Mouse (Mus musculus): Measurements from ENCODE around the gene Bax. TPM values are rescaled to one million over a fixed set of nuclear protein-coding genes. Genes with fewer than 3 reads are reported as not detected.

Gene Bax
- total RNA-seq, 2 experiments from 2014 or later = 14.2 to 16.6 TPM

DNA sequence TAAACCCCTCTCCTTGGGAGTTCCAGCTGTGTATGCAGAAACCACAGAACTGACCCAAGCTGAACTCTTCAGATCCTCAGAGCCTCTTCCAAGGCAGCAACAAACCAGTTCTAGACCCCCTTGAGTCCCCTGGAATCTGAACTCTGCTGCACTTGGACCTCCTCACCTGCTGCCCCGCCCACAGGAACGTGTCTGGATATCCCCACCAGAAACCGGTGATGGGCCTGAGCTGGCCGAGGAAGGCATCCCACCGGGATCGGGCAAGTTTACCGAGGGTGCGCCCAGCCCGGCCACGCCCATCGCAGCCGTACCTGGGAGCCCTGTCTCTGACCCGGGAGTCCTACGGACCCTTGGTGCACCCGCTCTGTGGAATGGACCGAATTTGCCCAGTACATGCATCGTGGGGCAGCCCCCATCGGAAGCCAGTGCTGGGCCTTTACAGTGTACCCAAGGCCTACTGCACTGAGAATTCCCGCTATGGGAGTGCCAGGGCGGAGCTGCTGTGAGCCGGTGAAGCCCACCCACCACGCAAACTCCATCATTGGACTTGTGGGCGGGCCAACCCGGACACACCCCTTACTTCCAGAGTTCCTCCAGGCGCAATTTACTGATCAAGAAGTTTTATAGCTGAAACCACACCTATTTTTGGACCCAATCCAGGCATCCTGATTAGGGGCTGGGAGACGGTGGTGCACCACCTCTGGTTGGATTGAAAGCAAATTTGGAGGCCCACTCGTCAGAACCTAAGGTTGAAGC is 46.7 kb downstream of the Bax start:
- no peak for DNase-seq (ENCODE audit: low spot score)

DNA sequence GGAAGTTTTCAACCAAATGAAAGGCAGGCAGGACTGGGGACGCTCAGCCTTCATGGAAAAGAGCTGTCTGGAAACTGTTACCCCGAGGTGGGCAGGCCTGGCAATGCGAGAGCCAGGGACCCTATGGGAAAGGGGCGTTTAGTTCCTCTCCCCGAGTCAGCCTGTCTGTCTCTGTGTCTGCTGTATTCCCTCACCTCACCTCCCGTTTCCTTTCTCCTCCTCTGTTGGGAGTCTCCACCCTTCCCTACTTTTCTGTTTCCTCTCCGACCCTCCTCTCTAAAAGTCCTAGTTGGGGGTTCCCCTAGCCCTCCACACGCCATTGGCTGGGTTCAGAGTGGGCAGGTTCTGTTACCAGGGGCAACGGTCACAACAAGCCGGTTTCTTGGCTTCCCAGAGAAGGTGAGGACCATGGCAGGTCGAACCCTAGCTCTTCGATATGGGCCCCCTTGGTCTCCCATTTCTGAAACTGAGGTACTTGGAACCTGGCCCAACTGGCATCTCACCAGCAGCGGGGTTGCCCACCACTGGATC is 48.7 kb downstream of the Bax start:
- no peak for DNase-seq (ENCODE audit: low spot score)

DNA sequence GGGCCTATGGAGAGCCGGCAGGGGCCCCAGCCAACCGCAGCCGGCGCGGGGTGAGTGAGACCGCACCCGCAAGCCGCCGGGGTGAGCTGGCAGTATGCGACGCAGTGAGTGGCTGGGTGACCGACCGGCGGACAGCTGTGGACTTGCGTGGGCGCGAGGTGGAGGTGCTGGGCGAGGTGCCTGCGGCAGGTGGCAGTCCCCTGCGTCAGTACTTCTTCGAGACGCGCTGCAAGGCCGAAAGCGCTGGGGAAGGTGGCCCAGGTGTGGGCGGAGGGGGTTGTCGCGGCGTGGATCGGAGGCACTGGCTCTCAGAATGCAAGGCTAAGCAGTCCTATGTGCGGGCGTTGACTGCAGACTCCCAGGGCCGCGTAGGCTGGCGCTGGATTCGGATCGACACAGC is 51.1 kb downstream of the Bax start:
- no peak for DNase-seq (ENCODE audit: low spot score)

DNA sequence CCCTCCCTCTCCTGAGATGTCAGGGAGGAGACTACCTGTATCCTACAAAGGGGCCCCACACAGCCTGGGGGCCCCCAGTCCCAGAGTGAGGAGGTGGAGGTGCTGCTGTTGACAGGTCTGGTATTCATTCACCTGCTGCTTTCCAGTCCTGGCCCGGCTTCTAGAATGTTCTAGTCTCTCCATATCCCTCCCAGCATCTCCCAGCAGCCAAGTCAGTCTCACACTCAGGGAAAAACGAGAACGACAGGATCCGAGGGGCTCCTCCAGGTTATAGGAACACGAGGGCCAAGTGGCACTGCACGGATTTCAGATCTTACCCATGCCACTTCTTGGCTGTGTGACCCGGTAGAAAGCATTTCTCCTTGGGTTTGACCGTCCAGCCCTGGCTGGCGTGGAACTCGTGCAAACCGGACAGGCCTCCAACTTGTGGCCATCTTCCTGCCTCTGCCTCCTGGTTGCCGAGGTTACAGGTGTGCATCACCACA is 51.9 kb downstream of the Bax start:
- DNase-seq (ENCODE audit: low spot score) = no peak

DNA sequence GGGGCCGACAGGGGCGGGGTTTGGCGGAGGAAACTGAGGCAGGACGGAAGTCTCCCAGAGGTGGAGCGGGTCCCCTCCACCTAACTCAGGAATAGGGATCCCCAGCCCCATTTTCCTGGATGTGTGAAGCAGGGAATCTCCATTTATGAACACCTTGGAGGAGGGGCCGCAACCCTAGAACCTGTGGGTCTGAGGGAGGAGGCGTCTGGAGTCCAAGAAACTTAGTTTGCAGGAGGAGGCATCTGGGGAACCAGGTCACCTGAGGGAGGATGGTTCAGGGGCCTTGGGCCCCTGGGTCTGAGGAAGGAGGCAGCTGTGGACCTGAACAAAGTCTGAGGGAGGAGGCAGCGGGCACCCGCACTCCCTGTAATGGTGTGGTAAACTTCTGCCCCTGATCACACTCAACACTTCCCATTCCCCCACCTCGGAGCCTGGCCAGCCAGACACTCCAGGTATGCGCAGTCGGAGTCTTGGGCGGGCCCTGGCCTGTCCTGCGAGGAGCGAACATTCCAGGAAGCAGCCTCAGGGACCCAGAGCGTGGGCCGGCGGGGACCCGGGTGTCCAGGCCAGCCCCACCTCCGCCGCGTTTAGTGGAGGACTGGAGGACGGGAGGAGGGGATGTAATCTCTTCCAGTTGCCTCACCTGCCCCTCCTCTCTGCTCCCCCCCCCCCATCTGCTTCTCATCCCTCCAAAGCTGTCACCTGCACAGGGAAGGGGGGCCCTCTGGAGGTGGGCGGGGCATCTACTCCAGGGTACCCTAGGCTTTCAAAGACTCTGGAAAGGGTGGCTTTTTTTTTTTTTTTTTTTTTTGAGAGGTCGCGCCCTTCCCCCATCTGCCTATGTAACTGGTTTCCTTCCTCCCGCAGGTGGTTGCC is 52.6 kb downstream of the Bax start:
- no peak for DNase-seq (ENCODE audit: low spot score)

DNA sequence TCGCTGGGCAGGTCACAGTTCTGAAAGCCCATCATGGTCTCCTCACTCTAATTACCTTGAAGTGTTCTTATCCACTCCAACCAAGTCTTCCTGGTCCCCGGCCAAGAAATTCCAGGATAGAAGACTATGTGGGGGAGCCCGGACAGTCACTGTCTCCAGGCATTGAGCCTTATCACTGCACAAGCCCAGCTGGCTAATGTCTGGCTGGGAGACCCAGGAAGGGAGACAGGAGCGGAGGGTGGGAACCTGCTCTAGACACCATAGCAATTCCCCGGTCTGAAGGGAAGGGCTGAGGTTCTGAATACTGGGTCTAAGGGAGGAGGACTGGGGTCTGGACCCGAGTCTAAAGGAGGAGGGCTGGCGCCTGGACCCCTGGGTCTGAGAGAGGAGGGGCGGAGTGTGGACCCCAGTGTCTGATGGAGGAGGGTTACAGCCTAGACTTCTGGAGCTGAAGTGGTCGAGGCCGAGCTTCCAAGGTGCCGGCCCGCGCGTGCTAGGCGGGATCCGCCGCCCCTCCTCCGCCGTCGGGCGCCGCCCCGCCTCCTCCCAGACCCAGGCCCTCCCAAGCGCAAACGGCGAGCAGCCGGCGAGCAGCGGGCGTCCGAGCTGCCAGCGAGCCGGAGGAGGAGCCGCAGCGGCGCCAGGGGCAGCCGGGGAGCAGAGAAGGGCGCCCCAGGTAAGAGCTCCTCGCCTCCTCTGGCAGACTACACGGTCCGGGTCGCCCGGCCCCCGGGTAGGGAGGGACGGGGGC is 53.4 kb downstream of the Bax start, which contains the start of gene Ntf5:
Gene Ntf5 (plus strand): TSS at position 583 of the 751 bp plus-strand sequence.
- DNase-seq (ENCODE audit: low spot score) = no peak

DNA sequence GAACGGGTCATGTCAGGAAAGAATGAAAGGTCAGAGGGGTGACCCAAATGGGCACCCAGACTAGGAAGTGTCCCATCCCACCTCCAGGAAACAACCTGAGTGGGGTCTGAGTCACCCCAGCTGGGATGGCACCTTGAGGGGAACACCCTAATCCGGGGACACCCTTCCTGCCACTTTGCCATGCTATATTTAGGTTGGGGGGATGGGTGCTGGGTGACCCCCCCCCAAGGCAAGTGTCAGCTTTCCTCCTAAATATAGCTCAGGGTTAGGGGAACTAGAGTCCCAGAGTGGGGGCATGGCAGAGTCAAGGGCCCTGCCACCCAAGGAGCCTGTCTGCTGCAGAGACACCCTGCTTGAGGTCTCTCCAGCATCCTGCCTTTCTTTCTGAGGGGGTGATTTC is 54.3 kb downstream of the Bax start:
- peak; percentile 79 for DNase-seq (ENCODE audit: low spot score)

Small RNA genes lying within 50 kb of the gene (microRNA-seq; reads per million reads assigned to microRNA genes)
- gene Gm22133 = not detected

Other genes with a start within 250 kb of the Bax start
- 1 to 10 TPM; 1.1 to 1.2 TPM for gene Cd37, start 227.8 kb downstream of the Bax start, total RNA-seq (2021)
- not detected for gene Slc6a16, start 225.8 kb downstream of the Bax start, total RNA-seq (2021)
- not detected for gene Slc6a21, start 189.4 kb downstream of the Bax start, total RNA-seq (2021)
- gene Trpm4, start 133.1 kb downstream of the Bax start, total RNA-seq (2021) = 10 to 100 TPM; 25.9 to 31.3 TPM
- 100 to 1,000 TPM; 877 to 904 TPM for gene Hrc, start 131.6 kb downstream of the Bax start, total RNA-seq (2021)
- under 1 TPM; 0.11 to 0.21 TPM for gene Ppfia3, start 99.9 kb downstream of the Bax start, total RNA-seq (2021)
- not detected for gene Lin7b, start 96.3 kb downstream of the Bax start, total RNA-seq (2021)
- 10 to 100 TPM; 60.3 to 65.4 TPM for gene Snrnp70, start 71.2 kb downstream of the Bax start, total RNA-seq (2021)
- gene Kcna7, start 61.2 kb downstream of the Bax start, total RNA-seq (2021) = 10 to 100 TPM; 83.7 to 93.5 TPM
- 1 to 10 TPM; 4.3 to 4.7 TPM for gene Ntf5, start 53.2 kb downstream of the Bax start, total RNA-seq (2021)
- gene Lhb, start 46.1 kb downstream of the Bax start, total RNA-seq (2021) = under 1 TPM; 0.47 to 0.59 TPM
- gene Gys1, start 32.1 kb downstream of the Bax start, total RNA-seq (2021) = 100 to 1,000 TPM; 321 to 326 TPM
- gene Ruvbl2, start 28.8 kb downstream of the Bax start, total RNA-seq (2021) = 10 to 100 TPM; 26.6 to 27.9 TPM
- 100 to 1,000 TPM; 109 to 151 TPM for gene Ftl1, start 7.0 kb downstream of the Bax start, total RNA-seq (2021)
- not detected for gene Tulp2, start 15.0 kb upstream of the Bax start, total RNA-seq (2021)
- gene Gm45808, start 19.9 kb upstream of the Bax start, total RNA-seq (2021) = 1 to 10 TPM; 8.1 to 9.6 TPM
- 10 to 100 TPM; 22.6 to 22.9 TPM for gene Dhdh, start 21.9 kb upstream of the Bax start, total RNA-seq (2021)
- 10 to 100 TPM; 63.3 to 68.6 TPM for gene Nucb1, start 43.5 kb upstream of the Bax start, total RNA-seq (2021)
- gene Ppp1r15a, start 59.4 kb upstream of the Bax start, total RNA-seq (2021) = 10 to 100 TPM; 28.6 to 63.5 TPM
- 1 to 10 TPM; 5.2 to 5.3 TPM for gene Plekha4, start 59.4 kb upstream of the Bax start, total RNA-seq (2021)
- 1 to 10 TPM in 1 of 2 experiments, under 1 TPM in 1; 0.91 to 1.9 TPM for gene Hsd17b14, start 88.0 kb upstream of the Bax start, total RNA-seq (2021)
- 10 to 100 TPM; 95.0 to 98.1 TPM for gene Bcat2, start 103.3 kb upstream of the Bax start, total RNA-seq (2021)
- not detected for gene Fgf21, start 148.6 kb upstream of the Bax start, total RNA-seq (2021)
- gene Fut1, start 150.4 kb upstream of the Bax start, total RNA-seq (2021) = not detected
- not detected for gene Izumo1, start 154.9 kb upstream of the Bax start, total RNA-seq (2021)
- gene Rasip1, start 160.6 kb upstream of the Bax start, total RNA-seq (2021) = 1 to 10 TPM; 5.5 to 8.5 TPM
- gene Mamstr, start 173.1 kb upstream of the Bax start, total RNA-seq (2021) = 10 to 100 TPM; 17.6 to 18.7 TPM
- under 1 TPM in 1 of 2 experiments, not detected in 1; 0.11 TPM for gene Fut2, start 199.5 kb upstream of the Bax start, total RNA-seq (2021)
- under 1 TPM; 0.14 to 0.26 TPM for gene Ntn5, start 217.1 kb upstream of the Bax start, total RNA-seq (2021)
- gene Sec1, start 227.5 kb upstream of the Bax start, total RNA-seq (2021) = under 1 TPM; 0.09 TPM
- 10 to 100 TPM; 11.1 to 17.3 TPM for gene Car11, start 232.9 kb upstream of the Bax start, total RNA-seq (2021)
- gene Dbp, start 238.2 kb upstream of the Bax start, total RNA-seq (2021) = 10 to 100 TPM; 19.4 to 22.9 TPM
- gene Rpl18, start 248.6 kb upstream of the Bax start, total RNA-seq (2021) = 100 to 1,000 TPM; 442 to 461 TPM